Mouse (Mus musculus) lung, embryonic 14.5 days (tissue): ENCODE measurements around the gene Abhd13. TPM values are rescaled to one million over a fixed set of nuclear protein-coding genes. Genes with fewer than 3 reads are reported as not detected.

ENCODE experiments used
- ATAC-seq: fragments of 200-750 bp; cut with Nextera tagmentation; 2 replicates; pipeline ENCODE4 v1.8.0; 2017; ENCODE audit warnings: mild to moderate bottlenecking, moderate TSS enrichment, moderate library complexity; ENCODE audit not compliant: insufficient read depth
- DNase-seq: peaks from one replicate; pipeline ENCODE4 v3.0.0-alpha.2; 2015
- H3K27ac ChIP-seq: fragments of 300-500 bp; sonication (generic); 2 replicates; pipeline ENCODE4 v1.5.1; 2014; ENCODE audit warnings: low read depth, mild to moderate bottlenecking, moderate library complexity
- H3K27me3 ChIP-seq: fragments of 300-500 bp; sonication (generic); 2 replicates; pipeline ENCODE4 v1.6.1; 2014; ENCODE audit warnings: low read length, control low read depth; ENCODE audit not compliant: insufficient read depth
- H3K36me3 ChIP-seq: fragments of 300-500 bp; sonication (generic); 2 replicates; pipeline ENCODE4 v1.6.1; 2014; ENCODE audit warnings: control low read depth; ENCODE audit not compliant: insufficient read depth
- H3K4me1 ChIP-seq: fragments of 300-500 bp; sonication (generic); 2 replicates; pipeline ENCODE4 v1.6.1; 2014; ENCODE audit warnings: antibody characterized with exemption, control low read depth; ENCODE audit not compliant: insufficient read depth
- H3K4me2 ChIP-seq: fragments of 300-500 bp; sonication (generic); 2 replicates; pipeline ENCODE4 v1.6.1; 2014; ENCODE audit warnings: mild to moderate bottlenecking
- H3K4me3 ChIP-seq: fragments of 300-500 bp; sonication (generic); 2 replicates; pipeline ENCODE4 v1.5.1; 2014; ENCODE audit warnings: low read depth, low read length
- H3K9ac ChIP-seq: fragments of 300-500 bp; sonication (generic); 2 replicates; pipeline ENCODE4 v1.6.1; 2014
- H3K9me3 ChIP-seq: fragments of 300-500 bp; sonication (generic); 2 replicates; pipeline ENCODE4 v1.6.1; 2016; ENCODE audit warnings: low read depth, low read length, control low read depth
- CTCF ChIP-seq: IDR thresholded peaks from 2 replicates; pipeline ENCODE4 v1.5.1; 2016; ENCODE audit warnings: antibody characterized with exemption, low read depth
- WGBS: fragments of 180-500 bp; shearing (Covaris S2); extraction: QIAGEN DNeasy Blood & Tissue Kit; methylation state at CpG from one replicate; pipeline ENCODE4 v1.1.7; 2014; 5-methylcytosine and 5-hydroxymethylcytosine counted together
- polyA plus RNA-seq: library from polyadenylated mRNA; unstranded; fragments of >200 nt; fragmentation: Nextera tagmentation; extraction: Ambion mirVana; gene quantifications from 2 replicates; pipeline ENCODE4 v1.2.1, GENCODE M21; 2014

Abhd13 gene
- polyA plus RNA-seq, result 20.5 and 20.6 TPM in 2 replicates

DNA sequence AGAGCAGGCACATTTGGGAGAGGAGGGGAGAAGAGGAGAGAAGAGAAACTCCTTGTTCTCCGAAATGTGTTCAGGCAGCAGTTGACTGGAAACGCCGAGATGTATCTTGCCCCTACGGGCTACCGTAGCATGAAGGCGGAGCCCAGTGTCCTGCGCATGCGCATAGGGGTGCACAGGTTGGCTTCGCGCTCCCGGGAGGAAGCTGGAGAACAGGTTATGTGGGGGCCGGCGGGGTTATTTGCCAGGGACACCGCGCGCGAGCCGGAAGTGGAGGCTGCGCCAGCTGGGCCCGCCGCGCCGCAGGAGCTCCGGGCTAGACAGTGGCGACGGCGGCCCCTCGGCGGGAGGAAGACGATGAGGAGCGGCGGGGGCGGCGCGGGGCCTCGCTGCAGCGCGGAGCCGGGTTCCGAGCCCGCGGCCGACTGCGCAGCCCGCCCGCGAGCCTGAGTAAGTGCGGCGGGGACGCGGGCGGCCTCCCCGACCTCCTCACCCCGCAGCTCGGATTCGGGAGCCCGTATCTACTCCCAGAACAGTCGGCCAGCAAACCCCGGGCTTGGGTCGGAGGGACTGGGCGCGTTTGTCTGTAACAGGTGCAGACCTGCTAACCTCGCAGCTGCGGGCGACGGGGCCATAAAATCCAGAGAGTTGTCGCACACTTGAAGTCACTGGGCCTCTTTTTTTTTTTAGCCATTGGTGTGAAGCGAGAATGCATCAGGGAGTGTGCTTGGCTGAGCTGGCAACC is at the start of gene Abhd13, which contains the start of gene Lig4:
Gene Abhd13, plus strand, starts transcription at position 135 of the 742 bp plus-strand sequence.
Gene Lig4, minus strand, starts transcription at position 114 of the 742 bp plus-strand sequence.
- peak within 1 kb of the TSS; percentile 96 for H3K4me3 ChIP-seq
- ATAC-seq (peak; percentile 68), DNase-seq (peak; percentile 98)
- H3K27me3 ChIP-seq, result no peaks in the 10 kb centered on the region
- TF ChIP-seq CTCF, result no peak
- H3K9me3 ChIP-seq, result no peaks in the 10 kb centered on the region
- WGBS, result 0% methylated on average over 68 of the region's 68 CpGs
- peak within 1 kb of the TSS; percentile 83 for H3K27ac ChIP-seq
- peak within 1 kb of the TSS; percentile 86 for H3K4me2 ChIP-seq
- peak within 1 kb of the TSS; percentile 81 for H3K9ac ChIP-seq
- peaks cover 9% of the 10 kb centered on the region for H3K4me1 ChIP-seq
- H3K36me3 ChIP-seq, result peaks cover 10% of the 10 kb centered on the region

DNA sequence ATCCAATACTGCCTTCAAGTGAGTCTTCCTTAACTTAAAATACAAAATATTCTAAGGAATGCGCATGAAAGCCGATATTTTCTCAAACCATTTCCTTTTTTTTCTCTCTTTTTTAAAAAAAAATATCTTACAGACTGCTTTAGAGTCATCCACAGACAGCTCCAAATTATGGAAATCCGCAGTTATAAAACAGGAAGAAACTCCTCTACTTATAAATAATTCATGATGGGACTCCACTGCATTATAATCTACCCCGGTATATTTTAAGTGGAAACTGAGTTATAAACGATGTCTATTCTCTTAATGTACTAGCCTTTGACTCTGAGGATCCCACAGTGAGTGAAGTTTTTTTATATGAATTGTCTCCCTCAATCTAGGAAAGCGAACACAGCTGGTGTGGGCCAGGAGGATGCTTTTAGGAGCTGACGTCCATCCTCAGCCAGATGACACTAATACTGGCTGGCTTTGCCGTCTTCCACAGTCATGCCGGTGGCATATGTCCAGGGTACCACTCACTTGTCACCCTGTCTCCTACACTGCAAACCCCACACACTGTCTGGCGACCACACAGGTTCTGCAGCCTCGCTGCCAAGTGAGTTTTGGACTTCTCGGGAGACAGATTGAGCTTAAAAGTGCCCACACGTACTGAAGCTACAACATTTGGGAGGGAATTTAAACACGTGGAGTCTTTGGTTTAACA is 47.6 kb upstream of the Abhd13 start:
- no peak overlapping the region for H3K4me2 ChIP-seq
- H3K4me3 ChIP-seq, result no peak overlapping the region
- 59% methylated on average over 14 of the region's 14 CpGs for WGBS
- H3K9me3 ChIP-seq, result no peaks in the 10 kb centered on the region
- H3K36me3 ChIP-seq, result no peaks in the 10 kb centered on the region
- TF ChIP-seq CTCF, result no peak
- no peaks in the 10 kb centered on the region for H3K4me1 ChIP-seq
- H3K9ac ChIP-seq, result no peak overlapping the region
- peak; percentile 74 for ATAC-seq
- DNase-seq, result peak; percentile 60
- H3K27ac ChIP-seq, result no peak overlapping the region
- H3K27me3 ChIP-seq, result no peaks in the 10 kb centered on the region

DNA sequence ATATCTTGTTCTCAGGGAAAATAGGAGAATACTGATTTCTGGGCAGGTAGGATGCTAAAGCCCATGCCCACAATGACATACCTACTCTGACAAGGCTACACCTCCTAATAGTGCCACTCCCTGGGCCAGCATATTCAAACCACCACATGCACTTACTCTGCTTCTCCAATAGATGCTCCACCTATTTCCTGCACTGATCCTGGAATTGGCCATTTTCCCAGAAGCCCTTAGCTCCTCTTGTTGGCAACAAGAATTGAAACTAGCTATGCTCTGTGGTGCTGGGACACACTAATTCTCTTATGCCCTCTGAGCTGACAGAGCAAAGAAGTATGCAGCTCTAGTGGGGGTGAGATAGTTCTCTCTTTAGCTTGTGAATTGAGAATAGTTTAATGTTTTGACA is 44.8 kb upstream of the Abhd13 start:
- Histone ChIP-seq H3K4me3 (no peak overlapping the region), H3K9me3 (no peaks in the 10 kb centered on the region), H3K27me3 (no peaks in the 10 kb centered on the region), H3K4me2 (no peak overlapping the region), H3K4me1 (no peaks in the 10 kb centered on the region), H3K36me3 (no peaks in the 10 kb centered on the region), H3K9ac (no peak overlapping the region), H3K27ac (no peak overlapping the region)
- DNase-seq, result peak; percentile 32
- TF ChIP-seq CTCF, result no peak
- ATAC-seq, result no peak

DNA sequence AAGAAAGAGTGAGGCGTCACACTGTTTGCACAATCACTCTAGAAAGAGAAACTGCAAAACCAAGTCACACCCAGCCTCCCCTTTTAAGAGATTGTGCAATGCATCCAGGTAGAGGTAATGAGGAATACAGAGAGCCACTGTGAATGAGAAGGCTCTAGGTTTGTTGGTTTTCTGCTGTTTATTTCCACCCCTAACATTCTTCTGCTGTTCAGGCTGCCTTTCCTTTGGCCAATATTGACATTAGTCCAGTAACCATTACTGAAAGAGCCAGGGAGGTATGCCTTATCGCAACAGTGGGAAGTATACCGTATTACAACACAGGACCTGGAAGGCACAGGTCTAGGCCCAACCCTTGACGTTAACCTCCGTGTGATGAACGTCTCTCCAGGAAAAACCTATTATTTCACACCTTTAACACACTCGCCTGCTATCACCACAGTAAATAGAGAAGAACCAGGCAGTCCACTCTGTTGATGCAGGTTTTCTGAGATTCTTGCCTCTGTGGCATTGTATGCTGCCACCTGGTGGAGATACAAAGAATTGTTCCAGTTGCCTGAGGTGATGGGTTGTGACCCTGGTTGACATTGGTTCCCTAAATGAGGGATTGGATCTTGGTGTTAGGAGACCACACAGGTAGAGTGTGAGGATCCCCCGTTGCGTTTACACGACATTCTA is 42.5 kb upstream of the Abhd13 start:
- Histone ChIP-seq H3K4me1 (no peaks in the 10 kb centered on the region), H3K9me3 (no peaks in the 10 kb centered on the region), H3K4me3 (no peak overlapping the region), H3K36me3 (no peaks in the 10 kb centered on the region), H3K4me2 (no peak overlapping the region), H3K9ac (no peak overlapping the region), H3K27ac (no peak overlapping the region), H3K27me3 (no peaks in the 10 kb centered on the region)
- DNase-seq (peak; percentile 71), ATAC-seq (peak; percentile 92)
- TF ChIP-seq CTCF, result peak; percentile 91
- 26% methylated on average over 10 of the region's 10 CpGs for WGBS

DNA sequence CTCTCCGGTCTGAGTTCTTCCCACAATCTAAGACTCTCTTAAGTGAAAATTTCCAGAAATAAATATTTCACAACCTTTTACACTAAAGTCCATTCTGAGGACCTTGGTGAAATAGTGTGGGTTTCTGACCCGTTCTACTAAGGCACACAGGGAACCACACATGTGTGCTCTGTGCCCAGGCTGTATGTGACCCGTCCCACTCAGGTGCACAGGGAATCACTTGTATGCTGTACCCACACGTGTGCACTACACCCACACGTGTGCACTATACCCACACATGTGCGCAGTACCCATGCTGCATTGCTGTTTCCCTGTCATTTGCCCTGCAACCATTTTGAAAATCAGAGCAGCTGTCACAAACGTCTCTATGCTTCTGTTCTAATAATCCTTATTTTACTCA is 41.9 kb upstream of the Abhd13 start:
- 60% methylated on average over 7 of the region's 7 CpGs for WGBS
- DNase-seq, result no peak
- no peaks in the 10 kb centered on the region for H3K36me3 ChIP-seq
- H3K9me3 ChIP-seq, result no peaks in the 10 kb centered on the region
- H3K4me2 ChIP-seq, result no peak overlapping the region
- H3K9ac ChIP-seq, result no peak overlapping the region
- H3K27me3 ChIP-seq, result no peaks in the 10 kb centered on the region
- TF ChIP-seq CTCF, result no peak
- H3K4me1 ChIP-seq, result no peaks in the 10 kb centered on the region
- H3K27ac ChIP-seq, result no peak overlapping the region
- H3K4me3 ChIP-seq, result no peak overlapping the region
- ATAC-seq, result peak; percentile 54; the same call in 1 of the 2 replicates

DNA sequence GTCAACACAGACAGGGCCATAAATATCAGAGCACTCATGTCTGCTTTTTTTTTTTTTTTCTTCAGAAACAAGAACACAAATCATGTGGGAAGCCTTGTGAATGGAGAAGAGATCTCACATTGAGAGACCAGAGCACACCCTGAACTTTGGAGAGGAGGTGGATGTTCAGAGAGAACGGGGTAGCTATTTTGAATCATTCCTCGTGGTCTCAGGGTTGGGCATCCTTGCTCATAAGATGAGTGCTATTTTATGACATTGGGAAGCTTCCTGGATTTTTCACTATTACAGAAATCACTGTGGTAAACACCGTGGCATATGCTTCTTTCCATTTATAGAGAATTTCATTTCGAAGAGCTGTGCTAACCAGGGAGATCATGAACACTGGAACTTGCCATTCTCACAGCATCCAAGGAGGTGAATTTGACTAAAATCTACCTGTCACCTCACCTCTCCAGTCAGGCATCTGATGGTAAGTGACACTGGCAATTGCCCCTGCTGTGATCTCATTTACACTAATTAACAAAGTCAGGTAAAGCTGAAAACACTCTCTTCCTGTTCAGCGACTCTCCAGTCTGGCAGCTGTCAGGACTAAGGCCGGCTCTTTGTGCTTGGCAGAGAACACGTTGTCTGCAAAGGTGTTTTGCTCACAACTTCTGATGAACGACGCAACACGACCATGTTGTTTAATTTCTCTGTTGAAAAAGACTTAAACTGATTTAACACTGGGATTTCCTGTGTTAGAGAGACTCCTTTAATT is 28.2 kb upstream of the Abhd13 start:
- no peak for ATAC-seq
- H3K9ac ChIP-seq, result no peak overlapping the region
- WGBS, result 56% methylated on average over 10 of the region's 10 CpGs

More for the DNA sequence above, 28.2 kb upstream of the Abhd13 start:
- Histone ChIP-seq H3K36me3 (no peaks in the 10 kb centered on the region), H3K4me3 (no peak overlapping the region), H3K4me1 (no peaks in the 10 kb centered on the region), H3K27me3 (no peaks in the 10 kb centered on the region), H3K9me3 (no peaks in the 10 kb centered on the region), H3K27ac (no peak overlapping the region), H3K4me2 (no peak overlapping the region)
- TF ChIP-seq CTCF, result no peak
- no peak for DNase-seq
